Mouse (Mus musculus) hindbrain, embryonic 10.5 days (tissue): ENCODE results near the gene Susd5. TPM values are rescaled to one million over a fixed set of nuclear protein-coding genes. Genes with fewer than 3 reads are reported as not detected.

Experiments
- DNase-seq: peaks from one replicate; pipeline ENCODE4 v3.0.0-alpha.2; 2017; ENCODE audit warnings: low spot score
- H3K27ac ChIP-seq: fragments of 300-500 bp; sonication (generic); 2 replicates; pipeline ENCODE4 v1.5.1; 2016; ENCODE audit warnings: mild to moderate bottlenecking, moderate library complexity
- H3K27me3 ChIP-seq: fragments of 300-500 bp; sonication (generic); 2 replicates; pipeline ENCODE4 v1.6.1; 2016; ENCODE audit warnings: mild to moderate bottlenecking; ENCODE audit not compliant: poor library complexity, insufficient read depth, severe bottlenecking
- H3K36me3 ChIP-seq: fragments of 300-500 bp; sonication (generic); 2 replicates; pipeline ENCODE4 v1.6.1; 2016; ENCODE audit warnings: mild to moderate bottlenecking, moderate library complexity
- H3K4me1 ChIP-seq: fragments of 300-500 bp; sonication (generic); replicated peaks from 2 replicates; pipeline ENCODE4 v1.6.1; 2016; ENCODE audit warnings: mild to moderate bottlenecking
- H3K4me3 ChIP-seq: fragments of 300-500 bp; sonication (generic); 2 replicates; pipeline ENCODE4 v1.5.1; 2016; ENCODE audit warnings: mild to moderate bottlenecking, moderate library complexity
- H3K9me3 ChIP-seq: fragments of 300-500 bp; sonication (generic); 2 replicates; pipeline ENCODE4 v1.6.1; 2016; ENCODE audit warnings: mild to moderate bottlenecking, moderate library complexity
- WGBS: fragments of 180-500 bp; shearing (Covaris S2); methylation state at CpG from one replicate; pipeline ENCODE4 v1.1.7; 2016; 5-methylcytosine and 5-hydroxymethylcytosine counted together
- polyA plus RNA-seq: library from polyadenylated mRNA; unstranded; fragments of >200 nt; fragmentation: Nextera tagmentation; extraction: Ambion mirVana; gene quantifications from 2 replicates; pipeline ENCODE4 v1.2.1, GENCODE M21; 2016

The Susd5 gene
- polyA plus RNA-seq = 0.16 and 0.30 TPM in 2 replicates

DNA sequence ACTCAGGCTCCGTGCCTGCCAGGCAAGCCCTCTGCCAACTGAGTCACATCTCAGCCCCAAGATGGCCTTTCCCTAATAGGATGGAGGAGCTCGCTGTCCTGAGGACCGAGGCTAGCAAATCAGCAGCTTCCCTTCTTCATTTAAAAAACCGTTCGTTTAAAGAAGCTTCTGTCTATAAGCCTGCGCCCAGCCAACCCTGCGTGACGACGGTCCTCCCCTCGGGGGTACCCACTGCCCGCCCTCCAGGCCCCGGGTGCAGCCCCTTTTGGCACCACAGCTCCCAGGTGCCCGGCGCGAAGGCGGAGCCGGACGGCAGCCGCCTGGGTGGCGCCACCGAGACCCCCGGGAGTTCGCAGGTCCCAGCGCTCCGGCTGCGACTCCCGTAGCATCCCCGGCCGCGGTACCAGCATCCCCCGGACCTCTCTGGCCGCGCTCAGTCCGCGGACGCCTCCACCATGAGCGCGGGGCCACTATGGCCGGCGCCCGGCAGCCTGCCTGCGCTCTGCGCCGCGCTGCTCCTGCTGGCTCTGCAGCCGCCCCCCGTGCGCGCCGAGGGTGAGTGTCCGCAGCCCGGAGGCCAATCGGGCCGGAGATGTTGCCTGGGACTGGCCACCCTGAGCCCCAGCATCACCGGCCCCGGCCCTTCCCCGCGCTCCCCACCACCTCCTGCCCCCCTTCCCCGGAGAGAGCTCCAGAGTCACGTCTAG, at the start of gene Susd5:
Gene Susd5 (plus strand): TSS at position 51 of the 707 bp plus-strand sequence.
- WGBS = under 1% methylated on average over 60 of the region's 60 CpGs
- no peaks in the 10 kb centered on the region for H3K36me3 ChIP-seq
- peak within 1 kb of the TSS; percentile 64 for H3K4me3 ChIP-seq
- peak; percentile 44 for DNase-seq
- H3K4me1 ChIP-seq = peaks cover 15% of the 10 kb centered on the region
- peak within 1 kb of the TSS; percentile 76 for H3K27ac ChIP-seq
- no peaks in the 10 kb centered on the region for H3K9me3 ChIP-seq
- H3K27me3 ChIP-seq = peaks cover 53% of the 10 kb centered on the region

DNA sequence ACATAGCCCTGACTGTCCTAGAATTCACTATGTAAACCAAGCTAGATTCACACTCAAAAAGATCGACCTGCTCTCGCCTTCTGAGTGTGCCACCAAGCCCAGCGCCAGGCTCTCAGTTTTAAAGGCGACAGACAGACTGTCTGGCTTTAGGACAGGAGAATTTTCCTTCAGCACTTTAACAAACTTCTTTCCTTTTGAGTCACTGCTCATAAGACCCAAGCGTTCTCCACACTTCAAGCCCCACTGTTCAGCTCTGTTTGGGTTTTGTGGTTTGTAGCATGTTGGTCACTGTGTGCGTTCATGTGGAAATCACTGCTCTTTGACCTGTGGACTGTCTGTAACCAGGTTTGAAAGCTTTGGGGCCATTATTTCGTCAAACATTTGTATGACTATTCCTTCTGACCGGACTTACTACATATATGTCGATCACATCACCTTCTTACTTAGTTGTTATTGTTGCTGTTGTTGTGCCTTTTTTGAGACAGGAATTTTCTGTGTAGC, 49.0 kb upstream of the Susd5 start:
- no peak overlapping the region for H3K4me3 ChIP-seq
- no peak overlapping the region for H3K27ac ChIP-seq
- peaks cover 5% of the 10 kb centered on the region for H3K36me3 ChIP-seq
- H3K9me3 ChIP-seq = no peaks in the 10 kb centered on the region; the same call in 1 of the 2 replicates
- 0 out of 2 replicates have a peak, but pooled peaks cover 7% of the 10 kb centered on the region for H3K4me1 ChIP-seq
- DNase-seq = no peak
- H3K27me3 ChIP-seq = no peaks in the 10 kb centered on the region
- 91% methylated on average over 9 of the region's 9 CpGs for WGBS

DNA sequence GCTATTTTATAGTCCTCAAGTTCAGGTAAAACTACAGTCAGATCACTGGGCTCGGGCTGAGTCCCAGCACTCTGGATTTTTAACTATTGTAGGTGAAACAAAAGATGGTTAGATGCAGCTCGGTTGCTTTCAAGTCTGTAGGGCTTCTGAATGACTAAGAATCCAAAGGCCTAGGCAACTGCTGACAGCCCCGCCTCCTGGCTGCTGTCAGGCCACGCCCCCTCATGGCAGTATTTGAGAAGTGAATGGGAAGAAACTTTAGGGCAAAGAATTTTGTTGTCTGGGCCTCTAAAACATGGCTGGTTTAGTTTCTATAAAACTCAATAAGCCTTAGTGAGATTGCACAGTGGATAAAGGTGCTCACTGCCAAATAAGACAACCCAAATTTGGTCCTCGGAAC, 47.4 kb upstream of the Susd5 start:
- 36% methylated on average over 5 of the region's 5 CpGs for WGBS
- DNase-seq = no peak
- Histone ChIP-seq H3K36me3 (peaks cover 11% of the 10 kb centered on the region; the same call in 1 of the 2 replicates), H3K4me1 (0 out of 2 replicates have a peak, but pooled peaks cover 7% of the 10 kb centered on the region), H3K27me3 (no peaks in the 10 kb centered on the region), H3K27ac (no peak overlapping the region), H3K4me3 (no peak overlapping the region), H3K9me3 (no peaks in the 10 kb centered on the region; the same call in 1 of the 2 replicates)

DNA sequence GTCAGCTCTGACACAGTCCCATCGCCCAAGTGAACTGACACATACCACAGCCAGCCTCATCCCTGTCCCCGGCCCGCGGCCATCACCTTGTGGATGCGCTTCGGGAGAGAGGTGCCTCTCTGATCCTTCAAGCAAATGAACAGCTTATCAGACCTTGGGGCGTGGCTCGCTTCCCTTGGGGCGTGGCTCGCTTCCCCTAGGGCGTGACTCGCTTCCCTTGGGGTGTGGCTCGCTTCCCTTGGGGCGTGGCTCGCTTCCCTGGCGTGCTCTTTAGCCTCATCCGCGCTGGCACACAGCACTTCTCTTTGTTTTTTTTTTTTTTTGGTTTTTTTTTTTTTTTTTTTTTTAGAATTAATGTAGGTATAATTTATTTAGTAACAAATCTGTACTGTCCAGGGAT, 45.7 kb upstream of the Susd5 start:
- Histone ChIP-seq H3K9me3 (no peaks in the 10 kb centered on the region; the same call in 1 of the 2 replicates), H3K27me3 (no peaks in the 10 kb centered on the region), H3K4me1 (0 out of 2 replicates have a peak, but pooled peaks cover 7% of the 10 kb centered on the region), H3K36me3 (peaks cover 14% of the 10 kb centered on the region), H3K27ac (no peak overlapping the region), H3K4me3 (no peak overlapping the region)
- DNase-seq = no peak
- WGBS = 63% methylated on average over 18 of the region's 18 CpGs

DNA sequence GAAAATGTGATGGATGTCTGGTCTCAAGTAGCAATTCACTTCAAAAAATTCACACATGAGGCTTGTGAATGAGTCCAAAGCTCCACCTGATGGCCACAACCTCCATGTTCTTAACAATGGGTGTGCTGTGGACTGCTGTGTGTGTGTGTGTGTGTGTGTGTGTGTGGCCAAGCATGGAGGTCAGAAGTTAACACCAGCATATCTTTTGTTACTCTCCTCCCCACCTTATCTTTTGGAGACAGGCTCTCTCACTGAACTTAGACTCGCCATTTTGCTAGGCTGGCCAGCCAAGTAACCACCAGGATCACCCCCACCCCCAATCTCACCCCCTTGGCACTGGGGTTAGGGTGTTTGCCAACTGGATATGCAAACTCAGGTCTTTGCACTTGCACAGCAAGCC, 42.9 kb upstream of the Susd5 start:
- Histone ChIP-seq H3K36me3 (peaks cover 14% of the 10 kb centered on the region), H3K9me3 (no peaks in the 10 kb centered on the region; the same call in 1 of the 2 replicates), H3K27ac (no peak overlapping the region), H3K27me3 (no peaks in the 10 kb centered on the region), H3K4me1 (0 out of 2 replicates have a peak, but pooled peaks cover 7% of the 10 kb centered on the region), H3K4me3 (no peak overlapping the region)
- WGBS = 73% methylated on average over 1 of the region's 1 CpGs
- DNase-seq = no peak

DNA sequence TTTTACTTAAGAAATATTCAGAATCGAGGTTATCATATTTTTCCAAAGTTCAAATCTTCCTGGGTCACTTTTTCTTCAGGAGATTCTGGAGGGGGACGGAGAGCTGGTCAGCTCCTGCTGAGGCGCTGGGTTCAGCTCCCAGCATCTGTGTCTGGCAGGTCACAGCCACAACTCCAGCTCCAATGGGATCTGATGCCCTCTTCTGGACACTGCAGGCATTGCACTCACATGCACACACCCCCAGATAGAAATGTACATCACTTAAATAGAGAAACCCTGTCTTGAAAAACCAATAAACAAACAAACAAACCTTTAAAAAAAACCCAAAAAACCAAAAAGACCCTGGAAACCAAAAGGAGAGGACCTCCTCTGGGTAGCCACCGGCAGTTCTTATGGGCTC, 41.2 kb upstream of the Susd5 start:
- Histone ChIP-seq H3K36me3 (peaks cover 14% of the 10 kb centered on the region), H3K4me1 (no peaks in the 10 kb centered on the region), H3K9me3 (no peaks in the 10 kb centered on the region; the same call in 1 of the 2 replicates), H3K27me3 (no peaks in the 10 kb centered on the region), H3K27ac (no peak overlapping the region), H3K4me3 (no peak overlapping the region)
- WGBS = 84% methylated on average over 4 of the region's 4 CpGs
- no peak for DNase-seq

DNA sequence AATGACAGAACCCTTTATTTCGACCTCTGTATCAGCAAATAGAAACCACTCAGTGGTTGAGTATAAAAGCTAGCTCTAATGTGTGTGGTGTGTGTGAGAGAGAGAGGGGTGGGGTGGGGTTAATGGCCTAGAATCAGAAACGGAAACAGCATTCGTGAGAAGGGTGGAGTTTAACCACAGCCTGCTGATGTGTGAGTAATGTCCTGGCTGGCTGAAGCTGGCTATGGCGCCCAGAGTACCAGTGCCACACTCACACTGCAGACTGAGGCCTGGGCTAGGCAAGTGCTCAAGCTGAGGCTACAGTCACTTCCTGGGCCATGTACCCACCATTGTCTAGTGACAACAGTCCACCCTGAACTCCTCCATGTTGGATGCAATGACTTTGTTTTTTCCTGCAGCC, 40.5 kb upstream of the Susd5 start:
- 92% methylated on average over 4 of the region's 4 CpGs for WGBS

DNA sequence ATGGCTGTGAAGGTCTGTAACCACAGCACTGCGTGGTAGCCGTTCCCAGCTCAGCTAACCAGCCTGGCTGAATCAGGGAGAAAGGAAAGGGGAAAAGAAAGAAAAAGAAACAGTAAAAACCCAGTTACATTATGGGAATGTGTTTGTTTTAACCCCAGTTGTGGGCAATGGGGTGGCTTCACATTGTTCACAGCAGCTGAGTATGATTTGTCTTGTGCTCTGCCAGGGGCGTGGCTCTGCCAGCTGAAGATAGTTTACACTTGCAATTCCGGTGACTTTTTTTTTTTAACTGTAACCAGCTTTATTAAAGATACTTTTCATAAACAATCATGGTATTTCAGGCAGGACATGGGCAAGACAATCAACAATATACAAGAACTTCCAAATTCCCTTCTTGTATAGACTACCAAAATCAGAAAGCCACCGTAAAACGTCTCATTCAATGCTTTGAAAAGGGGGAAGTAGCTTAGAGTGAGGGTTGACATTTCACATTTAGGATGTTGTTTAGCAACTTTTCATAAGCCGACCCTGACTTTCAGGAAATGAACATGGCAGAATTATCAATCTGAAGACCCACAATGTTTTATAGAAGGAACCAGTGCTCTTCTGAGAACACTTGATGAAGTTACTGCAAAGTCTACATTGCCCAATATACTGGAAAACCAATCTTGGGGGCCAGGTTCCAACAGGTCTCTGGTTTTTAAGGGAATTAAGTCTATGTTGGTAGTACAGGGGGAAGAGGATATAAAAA, 37.8 kb upstream of the Susd5 start:
- no peak for DNase-seq
- no peak overlapping the region for H3K27ac ChIP-seq
- H3K36me3 ChIP-seq = peaks cover 3% of the 10 kb centered on the region
- WGBS = 95% methylated on average over 7 of the region's 7 CpGs
- H3K27me3 ChIP-seq = no peaks in the 10 kb centered on the region
- H3K4me1 ChIP-seq = 0 out of 2 replicates have a peak, but pooled peaks cover 3% of the 10 kb centered on the region
- no peaks in the 10 kb centered on the region for H3K9me3 ChIP-seq
- H3K4me3 ChIP-seq = no peak overlapping the region

More for the DNA sequence above, 40.5 kb upstream of the Susd5 start:
- DNase-seq = no peak
- H3K27me3 ChIP-seq = no peaks in the 10 kb centered on the region
- H3K36me3 ChIP-seq = peaks cover 14% of the 10 kb centered on the region
- no peaks in the 10 kb centered on the region for H3K4me1 ChIP-seq
- H3K27ac ChIP-seq = no peak overlapping the region
- H3K9me3 ChIP-seq = no peaks in the 10 kb centered on the region; the same call in 1 of the 2 replicates
- no peak overlapping the region for H3K4me3 ChIP-seq

DNA sequence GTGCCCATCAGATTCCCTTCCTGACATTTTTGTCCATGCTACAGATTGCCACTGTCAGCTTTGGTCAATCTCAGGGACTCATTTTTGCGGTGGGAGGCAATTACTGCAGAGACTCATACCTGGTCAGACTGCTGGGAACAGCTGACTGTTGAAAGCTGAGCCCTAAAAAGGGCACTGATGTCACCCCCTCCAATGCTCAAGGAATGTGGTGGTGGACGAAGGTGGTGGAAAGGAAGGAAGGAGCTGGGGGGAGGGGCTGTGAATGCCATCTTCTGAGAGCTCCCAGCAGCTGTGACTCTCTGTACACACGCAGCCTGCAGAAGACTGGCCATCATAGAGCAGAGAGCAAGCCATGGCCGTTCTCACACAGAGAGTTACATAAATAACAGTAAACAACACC, 34.8 kb upstream of the Susd5 start:
- Histone ChIP-seq H3K36me3 (no peaks in the 10 kb centered on the region), H3K27me3 (no peaks in the 10 kb centered on the region), H3K9me3 (no peaks in the 10 kb centered on the region), H3K27ac (no peak overlapping the region), H3K4me1 (peaks cover 23% of the 10 kb centered on the region), H3K4me3 (no peak overlapping the region)
- WGBS = 59% methylated on average over 4 of the region's 4 CpGs
- DNase-seq = no peak

DNA sequence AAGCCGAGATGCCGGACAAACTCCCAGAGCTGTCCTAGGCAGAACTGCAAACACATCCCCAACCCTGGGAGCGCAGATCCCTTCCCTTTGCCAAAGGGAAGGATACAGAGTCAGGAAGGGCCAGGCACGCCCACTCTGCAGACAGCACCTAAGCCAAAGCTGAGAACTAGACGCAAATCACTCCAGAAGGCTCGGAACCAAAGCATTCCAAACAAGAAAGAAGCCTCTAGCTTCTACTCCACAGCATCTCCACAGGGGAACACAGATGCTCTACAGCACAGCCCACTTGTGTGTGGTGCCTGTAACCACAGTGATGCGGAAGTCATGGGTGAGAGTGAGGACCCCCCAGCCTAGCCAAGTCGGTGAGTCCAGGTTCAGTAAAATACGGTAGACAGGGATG, 31.8 kb upstream of the Susd5 start:
- DNase-seq = no peak

DNA sequence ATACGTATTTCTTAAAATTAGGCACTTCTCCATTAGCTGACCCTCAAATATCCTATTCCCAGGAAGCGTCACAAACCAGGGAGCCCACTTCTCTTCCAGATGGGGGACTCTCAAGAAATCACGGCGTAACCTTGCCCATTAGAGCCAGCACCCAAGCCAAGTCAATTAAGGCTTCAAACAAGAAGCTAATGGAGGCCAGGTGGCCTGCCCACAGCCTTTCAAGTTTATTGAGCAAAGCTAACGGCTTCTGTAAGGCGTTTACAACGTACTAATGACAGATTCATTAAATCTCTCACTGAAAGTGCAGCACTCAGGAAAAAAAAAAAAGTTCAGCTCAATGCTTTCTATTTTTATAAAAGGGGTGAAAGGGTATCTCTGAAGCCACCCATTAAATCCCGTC, 31.1 kb upstream of the Susd5 start:
- H3K27ac ChIP-seq = peak overlapping the region; percentile 90; the same call in 1 of the 2 replicates
- H3K36me3 ChIP-seq = no peaks in the 10 kb centered on the region
- peaks cover 23% of the 10 kb centered on the region for H3K4me1 ChIP-seq
- 27% methylated on average over 8 of the region's 8 CpGs for WGBS
- peak overlapping the region; percentile 87 for H3K4me3 ChIP-seq
- no peaks in the 10 kb centered on the region for H3K27me3 ChIP-seq
- no peak for DNase-seq
- no peaks in the 10 kb centered on the region for H3K9me3 ChIP-seq

More for the DNA sequence above, 31.8 kb upstream of the Susd5 start:
- Histone ChIP-seq H3K36me3 (no peaks in the 10 kb centered on the region), H3K27me3 (no peaks in the 10 kb centered on the region), H3K27ac (no peak overlapping the region), H3K4me3 (no peak overlapping the region), H3K9me3 (no peaks in the 10 kb centered on the region), H3K4me1 (peaks cover 23% of the 10 kb centered on the region)
- 65% methylated on average over 9 of the region's 9 CpGs for WGBS

DNA sequence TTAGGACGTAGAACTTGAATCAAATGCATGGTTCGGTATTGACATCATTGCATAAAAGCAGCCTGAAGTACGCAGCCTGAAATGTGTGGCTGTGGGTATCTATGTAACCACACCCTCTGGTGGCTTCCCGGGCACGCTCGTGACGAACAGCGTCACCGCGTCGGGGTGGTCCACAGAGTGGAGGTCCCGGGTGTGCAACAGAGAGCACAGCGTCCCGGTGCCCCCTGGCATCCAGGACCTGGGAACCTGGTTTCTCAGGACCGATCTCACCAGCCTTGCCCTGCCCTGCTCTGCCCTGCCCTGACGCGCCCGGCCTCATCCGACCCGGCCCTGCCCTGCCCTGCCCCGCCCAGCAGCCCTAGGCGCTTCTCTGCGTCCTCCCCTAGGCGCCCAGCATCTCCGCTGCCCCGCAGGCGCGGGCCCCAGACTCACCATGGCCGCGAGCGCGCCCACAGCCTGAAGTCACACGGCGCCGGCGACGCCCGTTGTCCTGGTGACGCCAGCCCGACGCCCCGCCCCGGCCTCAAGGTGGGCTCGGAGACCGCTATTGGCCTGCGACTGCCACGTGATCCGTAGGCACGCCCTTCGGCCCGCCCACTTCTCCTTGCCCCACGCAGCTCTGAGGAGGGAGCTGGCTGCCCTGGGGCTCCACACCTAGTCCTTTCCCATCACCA, 30.5 kb upstream of the Susd5 start:
- Histone ChIP-seq H3K4me1 (peaks cover 23% of the 10 kb centered on the region), H3K27me3 (no peaks in the 10 kb centered on the region), H3K36me3 (no peaks in the 10 kb centered on the region), H3K4me3 (peak overlapping the region; percentile 87), H3K9me3 (no peaks in the 10 kb centered on the region), H3K27ac (peak overlapping the region; percentile 90)
- peak; percentile 94 for DNase-seq
- under 1% methylated on average over 52 of the region's 52 CpGs for whole genome bisulfite sequencing
